Mouse (Mus musculus): ENCODE measurements around the gene Tepp. TPM values are rescaled to one million over a fixed set of nuclear protein-coding genes. Genes with fewer than 3 reads are reported as not detected.

Gene Tepp
- total RNA-seq (2018; cell fraction: chromatin; rRNA removed), result not detected
- not detected for total RNA-seq (2018; cell fraction: cytosol; rRNA removed)
- total RNA-seq (2018; cell fraction: nucleus; rRNA removed), result not detected
- not detected in 3 replicates for polyA plus RNA-seq (2018)

DNA sequence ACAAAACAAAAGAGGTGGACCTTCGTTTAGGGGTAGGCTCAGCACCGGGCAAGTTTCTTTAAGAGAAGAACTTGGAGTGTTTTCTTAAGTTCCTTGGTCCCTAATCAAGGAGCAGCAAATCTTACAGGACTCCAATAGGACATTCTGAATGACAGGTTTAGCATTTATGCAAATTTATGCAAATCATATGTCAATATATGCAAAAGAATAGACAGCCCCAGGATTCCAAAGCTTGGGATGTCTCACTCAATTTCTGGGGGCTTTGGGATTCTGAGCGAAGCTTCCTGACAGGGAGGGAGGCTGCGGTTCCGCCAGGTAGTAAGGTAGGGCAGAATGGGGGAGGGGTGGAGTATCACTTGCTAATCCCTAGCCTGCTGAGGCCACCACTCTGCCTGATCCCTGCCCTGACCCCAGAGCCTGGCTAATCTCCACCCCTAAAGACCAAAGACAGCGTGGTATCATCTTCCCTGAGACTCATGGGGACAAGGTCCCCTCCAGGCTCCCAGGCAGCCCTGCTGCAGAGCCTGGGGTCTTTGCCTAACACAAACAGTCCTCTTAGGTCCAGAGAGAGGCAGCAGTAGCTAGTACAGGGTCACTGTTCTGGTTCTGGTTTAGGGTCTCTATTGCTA is at the start of gene Tepp:
Gene Tepp, plus strand, starts transcription at position 225 of the 629 bp plus-strand sequence.
- H3K4me3 ChIP-seq (ENCODE audit: inconsistent target), result no peak within 1 kb of the TSS
- no peaks in the 10 kb centered on the region for H3K79me2 ChIP-seq (ENCODE audit: inconsistent target)
- 95% methylated on average over 6 of the region's 6 CpGs for WGBS (ENCODE audit: missing documents)
- no peak within 1 kb of the TSS for H3K27ac ChIP-seq
- no peaks in the 10 kb centered on the region for H3K36me3 ChIP-seq (ENCODE audit: inconsistent target)

GRCm38 (mm10) chr8:95262181-95262580 is 48.2 kb upstream of the Tepp start:
- 96% methylated on average over 2 of the region's 2 CpGs for WGBS (ENCODE audit: missing documents)
- Histone ChIP-seq H3K79me2 (ENCODE audit: inconsistent target) (no peaks in the 10 kb centered on the region), H3K36me3 (ENCODE audit: inconsistent target) (no peaks in the 10 kb centered on the region), H3K4me3 (ENCODE audit: inconsistent target) (no peak overlapping the region), H3K27ac (no peak overlapping the region)

- Histone ChIP-seq H3K79me2 (ENCODE audit: inconsistent target) (no peaks in the 10 kb centered on the region), H3K36me3 (ENCODE audit: inconsistent target) (no peaks in the 10 kb centered on the region), H3K4me3 (ENCODE audit: inconsistent target) (no peak overlapping the region), H3K27ac (no peak overlapping the region)
- WGBS (ENCODE audit: missing documents), result 94% methylated on average over 12 of the region's 12 CpGs
Observed at GRCm38 (mm10) chr8:95270501-95270900, 39.9 kb upstream of the Tepp start.

DNA sequence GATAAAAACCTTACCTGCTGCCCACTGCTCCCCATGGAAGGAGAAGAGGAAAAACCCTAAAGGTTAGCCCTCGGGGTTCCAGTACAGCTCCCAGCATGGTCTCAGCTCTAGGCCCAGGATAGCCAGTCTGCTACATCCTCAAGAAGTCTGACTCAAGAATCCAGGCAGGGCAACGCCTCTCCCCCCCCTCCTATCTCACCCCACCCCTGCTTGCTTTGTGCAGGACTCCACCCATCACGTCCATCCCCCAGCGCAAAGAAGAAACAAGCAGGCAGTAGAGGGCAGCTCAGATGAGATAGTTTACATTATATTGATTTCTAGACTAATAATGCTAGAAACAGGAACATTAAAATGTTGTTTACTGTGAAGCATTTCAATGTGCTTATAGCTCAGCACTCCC is 38.5 kb upstream of the Tepp start:
- no peaks in the 10 kb centered on the region for H3K79me2 ChIP-seq (ENCODE audit: inconsistent target)
- WGBS (ENCODE audit: missing documents), result 53% methylated on average over 3 of the region's 4 CpGs
- H3K36me3 ChIP-seq (ENCODE audit: inconsistent target), result no peaks in the 10 kb centered on the region
- H3K27ac ChIP-seq, result no peak overlapping the region
- no peak overlapping the region for H3K4me3 ChIP-seq (ENCODE audit: inconsistent target)

GRCm38 (mm10) chr8:95272871-95273270 is 37.5 kb upstream of the Tepp start:
- no peaks in the 10 kb centered on the region for H3K36me3 ChIP-seq (ENCODE audit: inconsistent target)
- H3K4me3 ChIP-seq (ENCODE audit: inconsistent target), result no peak overlapping the region
- H3K27ac ChIP-seq, result no peak overlapping the region
- no peaks in the 10 kb centered on the region for H3K79me2 ChIP-seq (ENCODE audit: inconsistent target)
- WGBS (ENCODE audit: missing documents), result 44% methylated on average over 2 of the region's 2 CpGs

- Histone ChIP-seq H3K27ac (no peak overlapping the region), H3K36me3 (ENCODE audit: inconsistent target) (no peaks in the 10 kb centered on the region), H3K4me3 (ENCODE audit: inconsistent target) (no peak overlapping the region), H3K79me2 (ENCODE audit: inconsistent target) (no peaks in the 10 kb centered on the region)
- 94% methylated on average over 5 of the region's 5 CpGs for WGBS (ENCODE audit: missing documents)
Observed at GRCm38 (mm10) chr8:95281493-95281892, 28.9 kb upstream of the Tepp start.

DNA sequence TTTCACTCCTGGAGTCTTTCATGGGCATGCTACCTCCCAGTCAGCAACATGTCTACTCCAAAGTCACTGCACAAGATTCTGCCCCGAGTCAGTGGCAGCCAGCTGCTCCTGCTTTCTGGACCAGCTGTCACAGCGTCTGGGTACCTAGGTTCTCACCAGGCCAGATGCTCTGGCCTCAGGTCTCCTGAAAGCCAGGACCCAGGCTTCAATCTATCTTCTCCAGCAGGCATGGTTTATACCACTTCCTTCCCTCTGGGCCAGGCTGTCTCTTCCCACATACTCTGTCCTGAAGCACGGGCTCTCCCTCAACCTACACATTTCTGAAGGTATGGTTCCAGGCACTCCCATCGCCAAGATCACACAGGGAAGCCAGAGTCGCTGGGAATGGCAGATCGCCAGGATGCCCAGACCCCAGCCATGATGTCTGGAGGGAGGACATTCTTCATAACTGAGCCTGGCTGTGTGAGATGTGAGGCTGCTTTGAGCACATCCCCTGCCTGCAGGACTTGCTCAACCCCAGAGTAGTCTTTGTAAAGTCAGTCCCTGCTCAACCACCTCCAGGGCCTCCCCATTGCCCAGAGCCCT is 21.2 kb upstream of the Tepp start:
- H3K4me3 ChIP-seq (ENCODE audit: inconsistent target), result no peak overlapping the region
- H3K27ac ChIP-seq, result no peak overlapping the region
- H3K36me3 ChIP-seq (ENCODE audit: inconsistent target), result no peaks in the 10 kb centered on the region
- no peaks in the 10 kb centered on the region for H3K79me2 ChIP-seq (ENCODE audit: inconsistent target)
- WGBS (ENCODE audit: missing documents), result 25% methylated on average over 6 of the region's 6 CpGs

- Histone ChIP-seq H3K4me3 (ENCODE audit: inconsistent target) (peak overlapping the region; percentile 29; the same call in 1 of the 2 replicates), H3K27ac (no peak overlapping the region), H3K36me3 (ENCODE audit: inconsistent target) (no peaks in the 10 kb centered on the region), H3K79me2 (ENCODE audit: inconsistent target) (no peaks in the 10 kb centered on the region)
- WGBS (ENCODE audit: missing documents), result 8% methylated on average over 11 of the region's 11 CpGs
Observed at GRCm38 (mm10) chr8:95293172-95293571, 17.2 kb upstream of the Tepp start.

- Histone ChIP-seq H3K36me3 (ENCODE audit: inconsistent target) (no peaks in the 10 kb centered on the region), H3K27ac (no peak overlapping the region), H3K79me2 (ENCODE audit: inconsistent target) (no peaks in the 10 kb centered on the region), H3K4me3 (ENCODE audit: inconsistent target) (peak overlapping the region; percentile 29; the same call in 1 of the 2 replicates)
- 18% methylated on average over 7 of the region's 7 CpGs for WGBS (ENCODE audit: missing documents)
Observed at GRCm38 (mm10) chr8:95293891-95294290, 16.5 kb upstream of the Tepp start.

DNA sequence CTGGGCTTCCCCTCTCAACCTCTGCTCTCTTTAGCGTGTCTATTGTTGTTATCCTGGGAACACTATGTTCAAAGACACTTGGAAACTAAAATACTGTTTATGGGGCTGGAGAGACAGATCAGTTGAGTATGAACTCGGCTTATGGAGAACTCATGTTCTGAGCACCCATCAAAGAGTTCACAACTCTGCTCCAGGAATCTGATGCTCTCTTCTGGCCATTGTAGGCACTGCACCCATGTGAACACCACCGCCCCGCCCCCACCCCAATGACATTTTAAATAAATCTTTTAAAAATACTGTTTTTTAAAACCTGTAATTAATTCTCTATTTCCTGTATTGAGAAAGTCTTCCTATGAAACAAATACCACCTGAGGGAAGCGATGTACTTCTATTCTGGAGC is 8.0 kb upstream of the Tepp start:
- WGBS (ENCODE audit: missing documents), result 17% methylated on average over 3 of the region's 5 CpGs
- no peaks in the 10 kb centered on the region for H3K36me3 ChIP-seq (ENCODE audit: inconsistent target)
- H3K79me2 ChIP-seq (ENCODE audit: inconsistent target), result no peaks in the 10 kb centered on the region
- H3K27ac ChIP-seq, result no peak overlapping the region
- H3K4me3 ChIP-seq (ENCODE audit: inconsistent target), result no peak overlapping the region

DNA sequence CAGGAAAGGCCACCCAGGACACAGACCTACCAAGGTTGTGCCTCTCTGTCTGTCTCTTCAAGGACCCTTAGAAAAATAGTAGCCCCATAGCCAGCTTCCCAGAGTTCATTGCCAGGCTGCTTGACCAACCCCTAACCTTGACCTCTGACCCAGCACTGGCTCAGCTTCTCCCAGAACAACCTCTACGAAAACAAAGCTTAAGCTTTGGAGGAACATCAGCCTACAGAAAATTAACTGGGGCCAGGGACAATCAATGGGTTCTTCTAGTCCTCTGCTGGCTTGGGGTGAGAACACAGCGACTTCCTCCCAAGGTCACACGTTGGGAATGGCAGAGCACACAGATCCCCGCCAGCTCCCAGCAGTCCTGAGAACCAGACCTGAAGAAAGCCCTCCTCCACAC is 4.8 kb upstream of the Tepp start:
- no peak overlapping the region for H3K4me3 ChIP-seq (ENCODE audit: inconsistent target)

DNA sequence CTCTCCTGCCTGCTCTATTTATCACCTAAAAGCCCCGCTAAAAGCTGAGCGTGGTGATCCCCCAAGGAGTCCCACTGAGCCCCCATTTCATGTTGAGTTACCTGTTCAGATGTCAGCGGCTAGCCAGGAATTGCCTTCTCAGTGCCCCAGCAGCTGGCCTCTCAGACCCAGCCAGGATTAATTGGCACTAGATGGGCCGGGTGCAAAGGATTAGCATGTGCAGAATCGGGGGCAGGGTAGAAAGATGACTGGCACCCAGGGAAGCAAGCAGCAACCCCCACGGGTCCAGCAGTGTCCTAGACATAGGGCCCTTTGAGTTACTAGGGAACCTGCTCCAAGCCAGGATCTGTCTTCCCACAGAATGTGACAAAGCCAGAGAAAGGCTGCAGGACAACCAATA is 3.9 kb upstream of the Tepp start, which contains the start of gene Cngb1:
Gene Cngb1, minus strand, starts transcription at position 155 of the 400 bp plus-strand sequence.
- H3K79me2 ChIP-seq (ENCODE audit: inconsistent target), result no peaks in the 10 kb centered on the region
- no peak within 1 kb of the TSS for H3K27ac ChIP-seq
- no peaks in the 10 kb centered on the region for H3K36me3 ChIP-seq (ENCODE audit: inconsistent target)
- no peak within 1 kb of the TSS for H3K4me3 ChIP-seq (ENCODE audit: inconsistent target)
- 86% methylated on average over 6 of the region's 6 CpGs for WGBS (ENCODE audit: missing documents)

More for the DNA sequence above, 4.8 kb upstream of the Tepp start:
- H3K27ac ChIP-seq, result no peak overlapping the region
- 79% methylated on average over 4 of the region's 4 CpGs for WGBS (ENCODE audit: missing documents)
- no peaks in the 10 kb centered on the region for H3K36me3 ChIP-seq (ENCODE audit: inconsistent target)
- H3K79me2 ChIP-seq (ENCODE audit: inconsistent target), result no peaks in the 10 kb centered on the region

DNA sequence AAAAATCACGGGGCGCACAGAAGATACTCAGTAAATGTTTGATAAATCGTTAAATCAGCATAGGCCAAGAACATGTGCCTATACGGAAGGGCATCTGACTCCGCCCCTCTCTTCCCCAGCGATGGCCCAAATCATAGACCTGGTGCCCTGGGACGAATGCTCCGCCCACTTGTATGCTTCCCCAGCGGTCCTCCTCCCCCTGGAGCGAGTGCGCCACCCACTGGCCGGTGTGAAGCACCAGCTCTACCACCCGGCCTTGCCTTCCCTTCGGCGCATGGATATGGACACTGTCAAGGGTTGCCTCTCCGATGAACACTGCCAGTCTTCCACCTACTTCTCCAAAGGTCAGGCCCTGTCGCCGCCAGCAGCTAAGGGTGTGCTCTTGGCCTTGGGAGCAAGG is 2.5 kb downstream of the Tepp start:
- 78% methylated on average over 18 of the region's 18 CpGs for WGBS (ENCODE audit: missing documents)
- Histone ChIP-seq H3K36me3 (ENCODE audit: inconsistent target) (no peaks in the 10 kb centered on the region), H3K79me2 (ENCODE audit: inconsistent target) (no peaks in the 10 kb centered on the region)

DNA sequence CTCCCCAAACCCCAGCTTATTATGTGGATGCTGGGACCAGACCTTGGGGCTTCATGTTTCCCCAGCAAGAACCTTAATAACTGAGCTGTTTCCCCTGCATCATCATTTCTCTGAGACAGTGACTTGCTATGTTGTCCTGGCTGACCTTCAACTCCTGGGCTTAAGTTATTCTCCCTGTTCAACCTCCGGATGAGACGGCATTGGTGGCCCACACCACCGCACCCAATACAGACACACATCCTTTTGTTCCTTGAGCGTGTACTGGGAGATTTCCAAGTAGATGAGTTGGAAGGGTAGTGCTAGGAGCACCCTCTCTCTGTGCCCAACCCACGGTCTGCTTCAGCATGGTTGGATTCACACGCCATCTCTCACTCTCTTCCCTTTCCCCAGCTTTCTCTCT is 3.5 kb downstream of the Tepp start:
- Histone ChIP-seq H3K4me3 (ENCODE audit: inconsistent target) (no peak overlapping the region), H3K27ac (no peak overlapping the region), H3K79me2 (ENCODE audit: inconsistent target) (no peaks in the 10 kb centered on the region), H3K36me3 (ENCODE audit: inconsistent target) (no peaks in the 10 kb centered on the region)
- 93% methylated on average over 6 of the region's 6 CpGs for WGBS (ENCODE audit: missing documents)

More for the DNA sequence above, 2.5 kb downstream of the Tepp start:
- H3K4me3 ChIP-seq (ENCODE audit: inconsistent target), result no peak overlapping the region
- no peak overlapping the region for H3K27ac ChIP-seq

GRCm38 (mm10) chr8:95314707-95315106 is 4.3 kb downstream of the Tepp start:
- Histone ChIP-seq H3K79me2 (ENCODE audit: inconsistent target) (no peaks in the 10 kb centered on the region), H3K4me3 (ENCODE audit: inconsistent target) (no peak overlapping the region), H3K36me3 (ENCODE audit: inconsistent target) (no peaks in the 10 kb centered on the region), H3K27ac (no peak overlapping the region)
- WGBS (ENCODE audit: missing documents), result 28% methylated on average over 2 of the region's 2 CpGs

All from macrophage (primary cell).